Mouse (Mus musculus): ENCODE results near the gene Mad2l2. TPM values are rescaled to one million over a fixed set of nuclear protein-coding genes. Genes with fewer than 3 reads are reported as not detected.
A peak's percentile ranks its signal among the peaks of the same experiment; 100 is the strongest.

Mad2l2 gene
- polyA plus RNA-seq, 1 experiment from 2014 or later: 104 TPM

DNA sequence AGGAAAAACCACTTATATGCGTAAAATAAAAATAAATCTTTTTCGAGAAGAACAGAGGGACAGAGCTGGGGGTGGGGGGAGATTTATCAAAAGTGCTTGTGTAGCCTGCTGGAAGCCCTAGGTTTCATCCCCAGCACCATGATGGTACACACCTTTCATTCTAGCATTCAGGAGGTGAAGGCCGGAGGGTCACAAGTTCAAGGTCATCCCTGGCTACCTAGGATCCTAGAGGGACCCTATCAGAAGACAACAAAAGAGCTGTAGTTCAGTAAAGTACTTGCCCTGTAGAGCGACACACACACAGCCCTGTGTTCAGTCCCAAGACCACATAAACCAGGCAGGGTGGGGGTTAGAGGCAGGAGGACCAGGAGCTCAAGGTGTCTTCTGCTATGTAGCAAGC is 23.8 kb downstream of the Mad2l2 start:
- H3K9me3 ChIP-seq (ENCODE audit: control insufficient read depth, low read length): no peaks in the 10 kb centered on the region
- H3K27me3 ChIP-seq (ENCODE audit: control insufficient read depth, insufficient read depth, low read length): 0 out of 2 replicates have a peak, but pooled peaks cover 5% of the 10 kb centered on the region
- no peak overlapping the region for H3K9ac ChIP-seq (ENCODE audit: low read length)
- no peak overlapping the region for H3K4me2 ChIP-seq (ENCODE audit: low read depth, severe bottlenecking)
- H3K4me1 ChIP-seq (ENCODE audit: control insufficient read depth, insufficient read depth, low read length): peaks cover 20% of the 10 kb centered on the region
- 91% methylated on average over 4 of the region's 4 CpGs for WGBS
- H3K4me3 ChIP-seq (ENCODE audit: low read depth, low read length): no peak overlapping the region
- H3K27ac ChIP-seq (replicated peaks; ENCODE audit: low read depth, low read length): no peak overlapping the region
- ATAC-seq (ENCODE audit: insufficient number of reproducible peaks, low FRiP score, low TSS enrichment, low read depth) (no peak), DNase-seq (ENCODE audit: low spot score) (no peak)
- H3K36me3 ChIP-seq (ENCODE audit: control insufficient read depth, insufficient read depth, low read length): no peaks in the 10 kb centered on the region

DNA sequence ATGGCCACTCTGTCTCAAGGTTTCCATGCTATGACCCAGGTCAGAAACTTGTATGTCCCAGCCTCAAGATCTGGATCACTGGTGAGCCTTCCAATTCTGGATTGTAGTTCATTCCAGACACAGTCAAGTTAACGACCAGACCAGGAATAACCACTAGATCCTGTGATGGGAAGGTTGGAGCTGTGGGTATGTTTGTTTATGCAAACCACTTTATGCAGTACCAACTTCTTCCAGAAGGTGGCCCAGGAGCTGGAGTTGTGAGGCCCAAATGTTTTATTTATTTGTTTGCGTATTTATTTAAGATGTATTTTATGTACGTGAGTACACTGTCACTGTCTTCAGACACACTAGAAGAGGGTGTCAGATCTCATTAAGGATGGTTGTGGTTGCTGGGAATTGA is 24.8 kb downstream of the Mad2l2 start:
- H3K27ac ChIP-seq (replicated peaks; ENCODE audit: low read depth, low read length): no peak overlapping the region
- H3K4me3 ChIP-seq (ENCODE audit: low read depth, low read length): no peak overlapping the region
- ATAC-seq (ENCODE audit: insufficient number of reproducible peaks, low FRiP score, low TSS enrichment, low read depth) (no peak), DNase-seq (ENCODE audit: low spot score) (peak; percentile 65)
- no peaks in the 10 kb centered on the region for H3K9me3 ChIP-seq (ENCODE audit: control insufficient read depth, low read length)
- H3K27me3 ChIP-seq (ENCODE audit: control insufficient read depth, insufficient read depth, low read length): 0 out of 2 replicates have a peak, but pooled peaks cover 5% of the 10 kb centered on the region
- no peaks in the 10 kb centered on the region for H3K36me3 ChIP-seq (ENCODE audit: control insufficient read depth, insufficient read depth, low read length)
- peaks cover 11% of the 10 kb centered on the region for H3K4me1 ChIP-seq (ENCODE audit: control insufficient read depth, insufficient read depth, low read length)
- 65% methylated on average over 3 of the region's 3 CpGs for WGBS
- no peak overlapping the region for H3K4me2 ChIP-seq (ENCODE audit: low read depth, severe bottlenecking)
- H3K9ac ChIP-seq (ENCODE audit: low read length): no peak overlapping the region

- Histone ChIP-seq H3K36me3 (ENCODE audit: control insufficient read depth, insufficient read depth, low read length) (no peaks in the 10 kb centered on the region), H3K4me2 (ENCODE audit: low read depth, severe bottlenecking) (peak overlapping the region; percentile 96), H3K27me3 (ENCODE audit: control insufficient read depth, insufficient read depth, low read length) (peaks cover 40% of the 10 kb centered on the region), H3K9me3 (ENCODE audit: control insufficient read depth, low read length) (no peaks in the 10 kb centered on the region), H3K9ac (ENCODE audit: low read length) (peak overlapping the region; percentile 51), H3K4me1 (ENCODE audit: control insufficient read depth, insufficient read depth, low read length) (peaks cover 9% of the 10 kb centered on the region), H3K4me3 (ENCODE audit: low read depth, low read length) (peak overlapping the region; percentile 54), H3K27ac (replicated peaks; ENCODE audit: low read depth, low read length) (no peak overlapping the region)
- no peak for ATAC-seq (ENCODE audit: insufficient number of reproducible peaks, low FRiP score, low TSS enrichment, low read depth)
- 30% methylated on average over 27 of the region's 27 CpGs for WGBS
- DNase-seq (ENCODE audit: low spot score): peak; percentile 40
Observed at GRCm38 (mm10) chr4:148158436-148159348, 28.5 kb downstream of the Mad2l2 start.

DNA sequence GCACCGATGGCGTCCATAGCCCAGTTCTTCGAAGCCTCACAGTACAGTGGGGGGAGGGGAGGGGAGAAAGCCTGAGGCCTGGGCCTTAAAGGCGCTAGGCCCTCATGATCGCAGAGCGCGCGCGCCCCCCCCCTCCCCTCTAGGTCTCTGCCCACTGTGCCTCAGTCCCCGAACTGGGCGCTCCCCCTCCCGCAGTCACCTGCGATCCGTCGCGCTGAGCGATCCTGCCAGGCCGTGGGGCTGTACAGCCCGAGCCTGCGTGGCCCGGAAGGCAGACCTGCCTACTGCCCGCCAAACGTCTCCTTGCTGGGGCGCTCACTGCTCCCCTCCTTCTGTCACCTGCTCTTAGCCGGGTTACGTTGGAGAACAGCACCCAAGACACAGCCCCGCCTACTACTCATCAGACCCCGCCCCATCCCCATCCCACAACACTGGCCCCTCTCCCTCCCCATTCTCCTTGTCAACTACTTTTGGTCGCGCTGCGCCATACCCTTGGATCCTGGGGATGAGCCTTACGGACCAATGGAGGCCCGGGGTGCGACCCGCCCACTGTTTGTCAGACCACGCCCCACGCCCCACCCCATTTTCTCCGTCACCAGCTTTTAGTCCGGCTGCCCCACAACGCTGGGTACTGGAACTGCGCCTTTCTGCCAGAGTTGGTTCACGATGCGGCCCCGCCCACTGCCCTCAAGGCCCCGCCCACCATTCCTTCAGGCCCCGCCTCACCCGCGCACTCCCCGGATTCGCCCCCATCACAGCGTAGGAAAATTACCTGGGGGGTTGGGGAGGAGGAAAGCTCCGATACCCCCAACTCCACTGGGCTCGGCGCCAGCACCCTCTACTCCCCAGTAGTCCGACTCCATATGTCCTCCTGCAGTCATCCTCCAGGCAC is 29.6 kb downstream of the Mad2l2 start:
- WGBS: 1% methylated on average over 53 of the region's 55 CpGs
- peaks cover 50% of the 10 kb centered on the region for H3K27me3 ChIP-seq (ENCODE audit: control insufficient read depth, insufficient read depth, low read length)
- H3K9ac ChIP-seq (ENCODE audit: low read length): peak overlapping the region; percentile 51
- H3K9me3 ChIP-seq (ENCODE audit: control insufficient read depth, low read length): no peaks in the 10 kb centered on the region
- H3K4me3 ChIP-seq (ENCODE audit: low read depth, low read length): peak overlapping the region; percentile 54
- peak; percentile 93 for DNase-seq (ENCODE audit: low spot score)
- H3K36me3 ChIP-seq (ENCODE audit: control insufficient read depth, insufficient read depth, low read length): no peaks in the 10 kb centered on the region
- H3K4me1 ChIP-seq (ENCODE audit: control insufficient read depth, insufficient read depth, low read length): peaks cover 16% of the 10 kb centered on the region
- no peak overlapping the region for H3K27ac ChIP-seq (replicated peaks; ENCODE audit: low read depth, low read length)
- peak; percentile 88 for ATAC-seq (ENCODE audit: insufficient number of reproducible peaks, low FRiP score, low TSS enrichment, low read depth)
- H3K4me2 ChIP-seq (ENCODE audit: low read depth, severe bottlenecking): peak overlapping the region; percentile 96

- under 1% methylated on average over 43 of the region's 43 CpGs for WGBS
- H3K9ac ChIP-seq (ENCODE audit: low read length): peak within 1 kb of the TSS; percentile 51
- peak; percentile 58 for DNase-seq (ENCODE audit: low spot score)
- ATAC-seq (ENCODE audit: insufficient number of reproducible peaks, low FRiP score, low TSS enrichment, low read depth): peak; percentile 72
- peak within 1 kb of the TSS; percentile 54 for H3K4me3 ChIP-seq (ENCODE audit: low read depth, low read length)
- peaks cover 60% of the 10 kb centered on the region for H3K27me3 ChIP-seq (ENCODE audit: control insufficient read depth, insufficient read depth, low read length)
- no peaks in the 10 kb centered on the region for H3K9me3 ChIP-seq (ENCODE audit: control insufficient read depth, low read length)
- H3K27ac ChIP-seq (replicated peaks; ENCODE audit: low read depth, low read length): no peak within 1 kb of the TSS
- peaks cover 16% of the 10 kb centered on the region for H3K4me1 ChIP-seq (ENCODE audit: control insufficient read depth, insufficient read depth, low read length)
- H3K36me3 ChIP-seq (ENCODE audit: control insufficient read depth, insufficient read depth, low read length): no peaks in the 10 kb centered on the region
- peak within 1 kb of the TSS; percentile 96 for H3K4me2 ChIP-seq (ENCODE audit: low read depth, severe bottlenecking)
Observed at GRCm38 (mm10) chr4:148160436-148161390, 30.5 kb downstream of the Mad2l2 start, which contains the start of the genes Fbxo44 and Fbxo2. TSS of gene Fbxo44 (minus strand) at chr4:148160482. TSS of gene Fbxo2 (plus strand) at chr4:148160621.

DNA sequence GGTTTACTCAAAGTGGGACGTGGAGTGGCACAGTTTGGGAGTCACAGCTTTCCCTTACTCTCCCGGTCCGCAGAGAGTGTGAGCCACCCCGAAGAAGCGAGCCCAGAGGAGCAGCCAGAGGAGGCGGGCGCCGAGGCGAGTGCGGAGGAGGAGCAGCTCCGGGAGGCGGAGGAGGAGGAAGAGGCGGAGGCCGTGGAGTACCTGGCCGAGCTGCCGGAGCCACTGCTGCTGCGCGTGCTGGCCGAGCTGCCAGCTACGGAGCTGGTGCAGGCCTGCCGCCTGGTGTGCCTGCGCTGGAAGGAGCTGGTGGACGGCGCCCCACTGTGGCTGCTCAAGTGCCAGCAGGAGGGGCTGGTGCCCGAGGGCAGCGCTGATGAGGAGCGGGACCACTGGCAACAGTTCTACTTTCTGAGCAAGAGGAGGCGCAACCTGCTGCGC is 33.8 kb downstream of the Mad2l2 start:
- Histone ChIP-seq H3K4me3 (ENCODE audit: low read depth, low read length) (peak overlapping the region; percentile 23), H3K4me1 (ENCODE audit: control insufficient read depth, insufficient read depth, low read length) (peaks cover 12% of the 10 kb centered on the region), H3K4me2 (ENCODE audit: low read depth, severe bottlenecking) (peak overlapping the region; percentile 45), H3K27ac (replicated peaks; ENCODE audit: low read depth, low read length) (no peak overlapping the region), H3K36me3 (ENCODE audit: control insufficient read depth, insufficient read depth, low read length) (no peaks in the 10 kb centered on the region), H3K27me3 (ENCODE audit: control insufficient read depth, insufficient read depth, low read length) (peaks cover 68% of the 10 kb centered on the region), H3K9me3 (ENCODE audit: control insufficient read depth, low read length) (no peaks in the 10 kb centered on the region), H3K9ac (ENCODE audit: low read length) (no peak overlapping the region)
- ATAC-seq (ENCODE audit: insufficient number of reproducible peaks, low FRiP score, low TSS enrichment, low read depth) (0 out of 2 replicates have a peak, but pooled peaks have one; percentile 1), DNase-seq (ENCODE audit: low spot score) (peak; percentile 81)
- under 1% methylated on average over 28 of the region's 29 CpGs for WGBS

DNA sequence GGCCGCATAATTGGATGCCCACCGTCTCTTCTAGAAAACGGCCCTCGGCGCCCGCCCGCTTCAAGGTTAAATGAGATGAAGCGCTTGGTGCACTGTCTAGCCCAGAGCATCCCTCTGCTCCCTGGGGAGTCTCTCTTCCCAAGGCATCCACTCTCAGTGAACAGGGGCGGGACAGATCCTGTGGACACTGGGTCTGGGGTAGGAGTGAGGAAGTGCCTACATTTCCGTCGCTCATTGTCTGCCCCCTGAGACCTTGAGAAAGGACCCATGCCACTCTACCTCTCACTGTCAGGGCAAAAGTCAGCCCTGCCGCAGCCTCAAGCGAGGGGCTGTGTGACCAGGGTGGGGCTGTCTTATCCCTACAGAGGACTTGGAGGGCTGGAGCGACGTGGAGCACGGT is 34.3 kb downstream of the Mad2l2 start:
- peaks cover 12% of the 10 kb centered on the region for H3K4me1 ChIP-seq (ENCODE audit: control insufficient read depth, insufficient read depth, low read length)
- H3K4me2 ChIP-seq (ENCODE audit: low read depth, severe bottlenecking): peak overlapping the region; percentile 45; the same call in 1 of the 2 replicates

More for the DNA sequence above, 34.3 kb downstream of the Mad2l2 start:
- Histone ChIP-seq H3K9me3 (ENCODE audit: control insufficient read depth, low read length) (no peaks in the 10 kb centered on the region), H3K9ac (ENCODE audit: low read length) (no peak overlapping the region), H3K4me3 (ENCODE audit: low read depth, low read length) (peak overlapping the region; percentile 23), H3K36me3 (ENCODE audit: control insufficient read depth, insufficient read depth, low read length) (no peaks in the 10 kb centered on the region), H3K27ac (replicated peaks; ENCODE audit: low read depth, low read length) (no peak overlapping the region), H3K27me3 (ENCODE audit: control insufficient read depth, insufficient read depth, low read length) (peaks cover 70% of the 10 kb centered on the region)
- DNase-seq (ENCODE audit: low spot score): peak; percentile 36
- ATAC-seq (ENCODE audit: insufficient number of reproducible peaks, low FRiP score, low TSS enrichment, low read depth): no peak
- 2% methylated on average over 16 of the region's 16 CpGs for WGBS
